Mouse (Mus musculus): Measurements from ENCODE around the gene Wdr20rt. TPM values are rescaled to one million over a fixed set of nuclear protein-coding genes. Genes with fewer than 3 reads are reported as not detected.
"Not testable (repeated sequence)": the region's sequence is repeated elsewhere in the genome, so short reads cannot be mapped to it uniquely, and the experiment has no call there.

The Wdr20rt gene
- total RNA-seq (2017) = 0.12 TPM in 1 of 2 replicates, not detected in the other

GRCm38 (mm10) chr12:65225467-65225945 is at the start of gene Wdr20rt:
TSS of gene Wdr20rt (plus strand) at chr12:65225517.
- ATAC-seq (ENCODE audit: extremely low read depth, insufficient number of reproducible peaks, low FRiP score, poor library complexity, severe bottlenecking) = no peak

GRCm38 (mm10) chr12:65187365-65187764 is 38.0 kb upstream of the Wdr20rt start:
- ATAC-seq (ENCODE audit: extremely low read depth, insufficient number of reproducible peaks, low FRiP score, poor library complexity, severe bottlenecking) = no peak

- no peak for ATAC-seq (ENCODE audit: extremely low read depth, insufficient number of reproducible peaks, low FRiP score, poor library complexity, severe bottlenecking)
These were observed 36.1 kb upstream of the Wdr20rt start for GRCm38 (mm10) chr12:65189213-65189612.

GRCm38 (mm10) chr12:65194003-65194530 is 31.2 kb upstream of the Wdr20rt start:
- ATAC-seq (ENCODE audit: extremely low read depth, insufficient number of reproducible peaks, low FRiP score, poor library complexity, severe bottlenecking) = no peak

GRCm38 (mm10) chr12:65201812-65202211 is 23.5 kb upstream of the Wdr20rt start:
- ATAC-seq (ENCODE audit: extremely low read depth, insufficient number of reproducible peaks, low FRiP score, poor library complexity, severe bottlenecking) = no peak

GRCm38 (mm10) chr12:65206431-65206830 is 18.9 kb upstream of the Wdr20rt start:
- no peak for ATAC-seq (ENCODE audit: extremely low read depth, insufficient number of reproducible peaks, low FRiP score, poor library complexity, severe bottlenecking)

GRCm38 (mm10) chr12:65216404-65216840 is 8.9 kb upstream of the Wdr20rt start:
- no peak for ATAC-seq (ENCODE audit: extremely low read depth, insufficient number of reproducible peaks, low FRiP score, poor library complexity, severe bottlenecking)

GRCm38 (mm10) chr12:65228628-65229027 is 3.3 kb downstream of the Wdr20rt start:
- no peak for ATAC-seq (ENCODE audit: extremely low read depth, insufficient number of reproducible peaks, low FRiP score, poor library complexity, severe bottlenecking)

GRCm38 (mm10) chr12:65229041-65229440 is 3.7 kb downstream of the Wdr20rt start:
- ATAC-seq (ENCODE audit: extremely low read depth, insufficient number of reproducible peaks, low FRiP score, poor library complexity, severe bottlenecking) = no peak

- ATAC-seq (ENCODE audit: extremely low read depth, insufficient number of reproducible peaks, low FRiP score, poor library complexity, severe bottlenecking) = not testable (repeated sequence)
These were observed 7.5 kb downstream of the Wdr20rt start for GRCm38 (mm10) chr12:65232801-65233200.

- ATAC-seq (ENCODE audit: extremely low read depth, insufficient number of reproducible peaks, low FRiP score, poor library complexity, severe bottlenecking) = no peak
These were observed 24.9 kb downstream of the Wdr20rt start for GRCm38 (mm10) chr12:65250116-65250738.

- ATAC-seq (ENCODE audit: extremely low read depth, insufficient number of reproducible peaks, low FRiP score, poor library complexity, severe bottlenecking) = no peak
These were observed 31.6 kb downstream of the Wdr20rt start for GRCm38 (mm10) chr12:65256887-65257286.

GRCm38 (mm10) chr12:65258212-65259138 is 33.2 kb downstream of the Wdr20rt start:
- ATAC-seq (ENCODE audit: extremely low read depth, insufficient number of reproducible peaks, low FRiP score, poor library complexity, severe bottlenecking) = no peak

- no peak for ATAC-seq (ENCODE audit: extremely low read depth, insufficient number of reproducible peaks, low FRiP score, poor library complexity, severe bottlenecking)
These were observed 34.1 kb downstream of the Wdr20rt start for GRCm38 (mm10) chr12:65259139-65260111.

- ATAC-seq (ENCODE audit: extremely low read depth, insufficient number of reproducible peaks, low FRiP score, poor library complexity, severe bottlenecking) = no peak
These were observed 43.1 kb downstream of the Wdr20rt start for GRCm38 (mm10) chr12:65268311-65268984.

- ATAC-seq (ENCODE audit: extremely low read depth, insufficient number of reproducible peaks, low FRiP score, poor library complexity, severe bottlenecking) = no peak
These were observed 44.1 kb downstream of the Wdr20rt start for GRCm38 (mm10) chr12:65269406-65269805.

- ATAC-seq (ENCODE audit: extremely low read depth, insufficient number of reproducible peaks, low FRiP score, poor library complexity, severe bottlenecking) = no peak
These were observed 48.5 kb downstream of the Wdr20rt start for GRCm38 (mm10) chr12:65273807-65274206.
